Mouse (Mus musculus) heart, adult 2 months (tissue): ENCODE results near the gene Sntb2.

Source experiments
- CTCF ChIP-seq: fragments of 200-600 bp; IDR thresholded peaks from 2 replicates; pipeline ENCODE4 v1.8.1; 2022; ENCODE audit warnings: antibody characterized with exemption, mild to moderate bottlenecking, moderate library complexity
- EP300 ChIP-seq: fragments of 200-500 bp; IDR thresholded peaks from 2 replicates; pipeline ENCODE4 v1.6.1; 2011; ENCODE audit warnings: low read depth, low read length, control low read depth; ENCODE audit not compliant: insufficient read depth
- POLR2A ChIP-seq: fragments of 200-500 bp; IDR thresholded peaks from 2 replicates; pipeline ENCODE4 v1.6.1; 2011; ENCODE audit warnings: mild to moderate bottlenecking, low read depth, low read length, control low read depth; ENCODE audit not compliant: insufficient read depth

DNA sequence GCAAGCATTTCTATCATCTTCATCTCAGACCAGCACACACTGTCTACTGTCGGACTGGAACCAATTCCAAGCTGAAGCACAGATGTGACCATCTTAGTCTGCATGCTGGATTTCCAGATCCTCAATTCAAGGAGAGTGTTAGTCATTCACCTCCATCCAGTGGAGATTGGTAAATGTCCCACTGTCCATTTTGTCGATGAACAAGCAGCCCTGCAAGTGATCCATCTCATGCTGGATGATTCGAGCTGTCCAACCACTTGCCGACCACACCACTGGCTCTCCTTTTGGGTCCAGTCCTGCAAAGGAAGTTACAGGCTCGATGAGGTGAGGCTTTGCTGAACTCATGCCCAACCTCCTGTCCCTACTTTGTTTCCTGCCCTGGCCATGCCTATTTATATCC lies 111.4 kb downstream of the Sntb2 start:
- TF ChIP-seq CTCF: no peak
- TF ChIP-seq EP300: no peak
- no peak for TF ChIP-seq POLR2A
